10 mouse cellular contexts compared by ENCODE assay signal in the genomic region with DNA sequence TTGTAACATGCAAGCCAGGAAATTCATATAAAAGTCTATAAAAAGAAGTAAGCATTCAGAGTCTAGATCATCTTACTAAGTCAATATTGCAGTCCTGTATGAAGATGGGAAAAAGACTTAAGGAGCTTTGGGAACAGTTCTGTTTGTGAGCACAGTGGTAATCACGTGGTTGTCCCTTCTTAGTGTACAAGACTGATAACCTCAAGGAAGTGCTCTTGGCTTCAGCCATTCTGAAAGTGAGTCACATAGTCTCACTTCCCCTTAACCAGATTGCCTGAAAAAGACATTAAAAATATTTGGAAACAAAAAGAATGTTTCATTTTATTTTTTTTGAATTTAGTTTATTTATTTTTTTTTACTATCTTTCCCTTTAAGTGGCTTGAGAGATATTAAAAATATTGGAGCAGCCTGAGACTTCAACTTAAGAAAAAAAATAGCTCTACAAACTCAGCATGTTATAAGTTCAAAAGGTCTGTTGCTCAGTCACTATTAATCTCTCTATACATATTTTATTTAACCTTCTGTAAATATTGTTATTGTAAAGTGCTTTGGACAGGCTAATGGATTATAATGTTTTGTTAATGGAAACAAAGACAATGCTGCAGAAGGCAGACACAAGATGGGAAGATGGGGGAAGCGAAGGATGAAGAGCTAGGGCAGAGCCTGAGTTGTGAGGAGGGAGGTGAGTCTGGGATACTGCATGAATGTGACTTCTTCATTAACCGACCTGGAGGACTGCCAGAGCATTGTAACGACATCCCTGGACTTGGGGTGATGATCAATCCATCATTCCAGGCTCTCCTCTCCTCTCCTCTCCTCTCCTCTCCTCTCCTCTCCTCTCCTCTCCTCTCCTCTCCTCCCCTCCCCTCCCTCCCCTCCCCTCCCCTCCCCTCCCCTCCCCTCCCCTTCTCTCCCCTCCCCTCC.
DNase-seq lines count a peak whose midpoint lies in the region; ATAC-seq and TF ChIP-seq lines count a peak whose summit lies in the region.
"Had no signal": no experiment of that assay in that cellular context is flagged by ENCODE, and none has a peak within 500 bp of the region (broad histone marks: within the 10 kb centered on the region; RNA-seq: fewer than 3 reads in every experiment).

No protein-coding gene starts in this region.

- 39% methylated on average over 4 of the region's 4 CpGs for WGBS in heart, embryonic 15.5 days
- WGBS in heart, embryonic 10.5 days, result 66% methylated on average over 4 of the region's 4 CpGs
- WGBS in lung, embryonic 16.5 days, result 34% methylated on average over 4 of the region's 4 CpGs
- 63% methylated on average over 4 of the region's 4 CpGs for whole genome bisulfite sequencing in cerebellum, adult 2 months

- H3K4me2 ChIP-seq in heart, embryonic 15.5 days, result no peak overlapping the region
- H3K4me2 ChIP-seq in lung, embryonic 16.5 days (ENCODE audit: low read depth, low read length), result no peak overlapping the region
- H3K4me2 ChIP-seq: limb, embryonic 15.5 days had no signal

- 0 out of 2 replicates have a peak, but pooled peaks have one; percentile 55 for ATAC-seq in heart, embryonic 15.5 days (replicated peaks; ENCODE audit: insufficient number of reproducible peaks, insufficient read depth, low FRiP score, low read depth)
- ATAC-seq in lung, embryonic 16.5 days (ENCODE audit: low read depth), result no peak
- peak; percentile 78 for ATAC-seq in common myeloid progenitor, adult 5-6 weeks (replicated peaks; ENCODE audit: low read depth, poor library complexity, severe bottlenecking)
- peak; percentile 45; the same call in 1 of the 2 replicates for ATAC-seq in megakaryocyte, adult 5-6 weeks (ENCODE audit: poor library complexity, severe bottlenecking)

- TF ChIP-seq POLR2A in cerebellum, adult 2 months (IDR thresholded peaks at IDR 0.05; ENCODE audit: borderline replicate concordance, insufficient read depth, low read length), result no peak

- H3K4me1 ChIP-seq in heart, embryonic 15.5 days (replicated peaks), result peaks cover 19% of the 10 kb centered on the region
- peaks cover 17% of the 10 kb centered on the region for H3K4me1 ChIP-seq in heart, embryonic 10.5 days
- H3K4me1 ChIP-seq in lung, embryonic 16.5 days (replicated peaks; ENCODE audit: control insufficient read depth, insufficient read depth, low read length), result peaks cover 20% of the 10 kb centered on the region
- H3K4me1 ChIP-seq in cerebellum, adult 2 months (ENCODE audit: control insufficient read depth, insufficient read depth, low read length), result no peaks in the 10 kb centered on the region

- no peak overlapping the region for H3K27ac ChIP-seq in heart, embryonic 15.5 days
- H3K27ac ChIP-seq in heart, embryonic 10.5 days, result no peak overlapping the region
- H3K27ac ChIP-seq in lung, embryonic 16.5 days (ENCODE audit: low read length), result 0 out of 2 replicates have a peak overlapping the region, but pooled peaks have one; percentile 25
- H3K27ac ChIP-seq in cerebellum, adult 2 months (ENCODE audit: insufficient read depth, low read length), result no peak overlapping the region
- H3K27ac ChIP-seq: limb, embryonic 15.5 days had no signal

- H3K4me3 ChIP-seq in heart, embryonic 15.5 days, result no peak overlapping the region
- no peak overlapping the region for H3K4me3 ChIP-seq in heart, embryonic 10.5 days
- H3K4me3 ChIP-seq in lung, embryonic 16.5 days (ENCODE audit: low read length), result no peak overlapping the region
- H3K4me3 ChIP-seq in cerebellum, adult 2 months (replicated peaks; ENCODE audit: insufficient read depth, low read depth, low read length), result no peak overlapping the region
- H3K4me3 ChIP-seq: limb, embryonic 15.5 days had no signal

- no peak for DNase-seq in heart, embryonic 10.5 days (ENCODE audit: low spot score)
- no peak for DNase-seq in lung, postnatal 14 days
- no peak for DNase-seq in cerebellum, adult 2 months
- no peak for DNase-seq in cerebellum, adult 9-10 months
- DNase-seq: kidney, adult 9 months had no signal

- no peak for TF ChIP-seq CTCF in cerebellum, adult 2 months (IDR thresholded peaks at IDR 0.05; ENCODE audit: borderline replicate concordance, insufficient read depth, low read depth, low read length)

- H3K27me3 ChIP-seq in heart, embryonic 15.5 days, result no peaks in the 10 kb centered on the region
- no peaks in the 10 kb centered on the region for H3K27me3 ChIP-seq in heart, embryonic 10.5 days (ENCODE audit: insufficient read depth, poor library complexity, severe bottlenecking)
- H3K27me3 ChIP-seq in lung, embryonic 16.5 days (ENCODE audit: control insufficient read depth, insufficient read depth, low read depth, low read length), result no peaks in the 10 kb centered on the region
- no peaks in the 10 kb centered on the region for H3K27me3 ChIP-seq in cerebellum, adult 2 months (ENCODE audit: control insufficient read depth, insufficient read depth, low read length)
- H3K27me3 ChIP-seq: limb, embryonic 15.5 days had no signal

- no peak overlapping the region for H3K9ac ChIP-seq in heart, embryonic 15.5 days
- no peak overlapping the region for H3K9ac ChIP-seq in lung, embryonic 16.5 days (ENCODE audit: low read length)
- H3K9ac ChIP-seq: limb, embryonic 15.5 days had no signal

- H3K36me3 ChIP-seq in heart, embryonic 15.5 days, result no peaks in the 10 kb centered on the region
- H3K36me3 ChIP-seq in heart, embryonic 10.5 days, result no peaks in the 10 kb centered on the region
- no peaks in the 10 kb centered on the region for H3K36me3 ChIP-seq in lung, embryonic 16.5 days (ENCODE audit: control insufficient read depth, insufficient read depth, low read length)
- H3K36me3 ChIP-seq: limb, embryonic 15.5 days had no signal

- H3K9me3 ChIP-seq in heart, embryonic 15.5 days (replicated peaks), result no peaks in the 10 kb centered on the region
- H3K9me3 ChIP-seq in heart, embryonic 10.5 days, result no peaks in the 10 kb centered on the region
- no peaks in the 10 kb centered on the region for H3K9me3 ChIP-seq in lung, embryonic 16.5 days (ENCODE audit: control insufficient read depth, low read length)
- H3K9me3 ChIP-seq: limb, embryonic 15.5 days had no signal
